Mouse (Mus musculus) bone marrow macrophage, adult 2 months (primary cell): ENCODE results near the gene Pdcd4. TPM values are rescaled to one million over a fixed set of nuclear protein-coding genes. Genes with fewer than 3 reads are reported as not detected.
A peak's percentile ranks its signal among the peaks of the same experiment; 100 is the strongest.
"Not testable (repeated sequence)": the region's sequence is repeated elsewhere in the genome, so short reads cannot be mapped to it uniquely, and the experiment has no call there.

ENCODE experiments used
- H3K27ac ChIP-seq: 2 replicates; pipeline ENCODE4 v1.5.1; 2012; ENCODE audit warnings: low read depth, low read length; ENCODE audit not compliant: insufficient read depth
- H3K4me1 ChIP-seq: 2 replicates; pipeline ENCODE4 v1.6.1; 2012; ENCODE audit warnings: low read length; ENCODE audit not compliant: control insufficient read depth, insufficient read depth
- H3K4me3 ChIP-seq: 2 replicates; pipeline ENCODE4 v1.5.1; 2012; ENCODE audit warnings: mild to moderate bottlenecking, low read length, moderate library complexity; ENCODE audit not compliant: insufficient read depth
- CTCF ChIP-seq: IDR thresholded peaks from 2 replicates; pipeline ENCODE4 v1.5.1; 2012; ENCODE audit warnings: low read depth, mild to moderate bottlenecking, low read length, moderate library complexity
- POLR2A ChIP-seq: IDR thresholded peaks from 2 replicates; pipeline ENCODE4 v1.6.1; 2012; ENCODE audit warnings: mild to moderate bottlenecking, low read depth, low read length, borderline replicate concordance
- polyA plus RNA-seq: library from polyadenylated mRNA; stranded (reverse); fragments of >200 nt; gene quantifications from 2 replicates; pipeline ENCODE4 v1.2.4, GENCODE M21; 2012; ENCODE audit not compliant: missing spikeins, insufficient read depth, insufficient read length

Pdcd4 gene
- polyA plus RNA-seq, 1 experiment = 41.5 TPM

- no peak overlapping the region for H3K27ac ChIP-seq
- no peak for TF ChIP-seq CTCF
- no peak for TF ChIP-seq POLR2A
- H3K4me3 ChIP-seq = no peak overlapping the region
- H3K4me1 ChIP-seq = no peaks in the 10 kb centered on the region
Measured at GRCm38 (mm10) chr19:53914950-53915349, 22.9 kb downstream of the Pdcd4 start.

- H3K4me3 ChIP-seq = no peak overlapping the region
- H3K27ac ChIP-seq = no peak overlapping the region
- TF ChIP-seq CTCF (no peak), POLR2A (no peak)
- no peaks in the 10 kb centered on the region for H3K4me1 ChIP-seq
Measured at GRCm38 (mm10) chr19:53919541-53919940, 27.5 kb downstream of the Pdcd4 start.

DNA sequence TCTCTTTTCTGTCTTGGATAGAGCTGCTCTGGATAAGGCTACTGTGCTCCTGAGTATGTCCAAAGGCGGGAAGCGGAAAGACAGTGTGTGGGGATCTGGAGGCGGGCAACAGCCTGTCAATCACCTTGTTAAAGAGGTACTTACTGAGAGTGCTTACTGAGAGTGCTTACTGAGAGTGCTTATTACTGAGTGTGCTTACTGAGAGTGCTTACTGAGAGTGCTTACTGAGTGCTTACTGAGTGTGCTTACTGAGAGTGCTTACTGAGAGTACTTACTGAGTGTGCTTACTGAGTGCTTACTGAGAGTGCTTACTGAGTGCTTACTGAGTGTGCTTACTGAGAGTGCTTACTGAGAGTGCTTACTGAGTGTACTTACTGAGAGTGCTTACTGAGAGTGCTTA lies 30.0 kb downstream of the Pdcd4 start:
- H3K27ac ChIP-seq, H3K4me1 ChIP-seq, H3K4me3 ChIP-seq: not testable (repeated sequence)

DNA sequence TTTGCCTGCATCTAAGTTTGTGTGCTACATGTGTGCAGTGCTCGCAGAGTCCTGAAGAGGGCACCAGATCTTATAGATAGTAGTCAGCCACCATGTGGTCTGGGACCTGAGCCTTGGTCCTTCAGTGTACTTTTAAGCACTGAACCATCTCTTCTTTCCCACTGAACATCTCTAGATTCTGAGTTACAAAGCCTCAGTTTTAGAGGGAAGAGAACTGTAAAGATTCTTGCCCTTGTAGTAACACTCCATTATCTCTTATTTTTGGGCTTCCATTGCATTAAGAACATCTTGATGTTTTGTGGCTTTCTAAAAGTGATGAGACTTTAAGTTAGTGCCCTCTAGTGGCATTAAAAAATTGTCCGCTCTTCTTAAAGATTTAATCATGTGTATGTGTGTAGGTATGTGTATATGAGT lies 33.3 kb downstream of the Pdcd4 start:
- Histone ChIP-seq H3K4me3 (no peak overlapping the region), H3K27ac (no peak overlapping the region), H3K4me1 (no peaks in the 10 kb centered on the region)
- TF ChIP-seq POLR2A (no peak), CTCF (no peak)

GRCm38 (mm10) chr19:53926705-53927104 lies 34.7 kb downstream of the Pdcd4 start:
- Histone ChIP-seq H3K27ac (no peak overlapping the region), H3K4me3 (no peak overlapping the region), H3K4me1 (no peaks in the 10 kb centered on the region)
- no peak for TF ChIP-seq POLR2A
- TF ChIP-seq CTCF = no peak

DNA sequence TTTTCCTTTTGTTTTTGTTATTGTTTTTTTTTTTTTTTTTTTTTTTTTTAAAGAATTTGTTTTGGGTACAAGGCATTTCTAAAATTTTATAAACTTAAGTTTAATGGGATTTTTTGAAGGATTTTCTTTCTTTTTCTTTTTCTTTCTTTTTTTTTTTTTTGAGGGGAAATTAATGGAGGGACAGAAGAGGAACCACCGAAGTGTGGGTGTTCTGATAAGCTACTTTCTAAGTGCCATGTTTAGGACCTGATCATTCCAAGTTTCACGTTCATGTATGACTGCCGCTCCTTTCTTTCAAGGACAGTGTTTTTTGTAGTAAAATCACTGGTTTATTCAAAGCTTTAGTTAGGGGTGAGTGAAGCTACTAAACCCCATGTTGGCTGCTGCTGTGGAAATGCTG lies 37.2 kb downstream of the Pdcd4 start:
- TF ChIP-seq CTCF (no peak), POLR2A (no peak)
- Histone ChIP-seq H3K4me1 (peaks cover 7% of the 10 kb centered on the region), H3K4me3 (no peak overlapping the region), H3K27ac (no peak overlapping the region)

DNA sequence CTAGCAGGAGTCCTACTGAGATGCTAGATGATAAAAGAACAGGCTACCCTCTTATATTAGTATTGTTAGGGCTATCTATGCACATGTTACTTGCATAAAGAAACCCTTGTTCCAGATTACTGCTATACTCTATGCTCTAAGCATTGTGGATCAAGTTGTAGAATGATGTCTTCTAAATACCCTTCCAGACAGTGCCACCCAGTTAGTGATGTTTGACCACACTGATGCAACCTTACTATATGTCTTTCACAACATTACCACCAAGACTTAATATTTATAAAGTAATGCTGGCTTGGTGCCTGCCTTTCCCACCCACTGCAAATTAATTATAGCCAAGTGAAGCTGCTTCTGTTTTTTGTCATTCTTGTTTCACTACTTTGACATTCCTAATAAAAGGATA lies 41.0 kb downstream of the Pdcd4 start:
- Histone ChIP-seq H3K4me1 (peaks cover 7% of the 10 kb centered on the region), H3K27ac (no peak overlapping the region), H3K4me3 (no peak overlapping the region)
- TF ChIP-seq CTCF (no peak), POLR2A (no peak)

- Histone ChIP-seq H3K27ac (no peak overlapping the region), H3K4me3 (no peak overlapping the region), H3K4me1 (peaks cover 7% of the 10 kb centered on the region)
- TF ChIP-seq CTCF (no peak), POLR2A (no peak)
Measured at GRCm38 (mm10) chr19:53934046-53934445, 42.0 kb downstream of the Pdcd4 start.

DNA sequence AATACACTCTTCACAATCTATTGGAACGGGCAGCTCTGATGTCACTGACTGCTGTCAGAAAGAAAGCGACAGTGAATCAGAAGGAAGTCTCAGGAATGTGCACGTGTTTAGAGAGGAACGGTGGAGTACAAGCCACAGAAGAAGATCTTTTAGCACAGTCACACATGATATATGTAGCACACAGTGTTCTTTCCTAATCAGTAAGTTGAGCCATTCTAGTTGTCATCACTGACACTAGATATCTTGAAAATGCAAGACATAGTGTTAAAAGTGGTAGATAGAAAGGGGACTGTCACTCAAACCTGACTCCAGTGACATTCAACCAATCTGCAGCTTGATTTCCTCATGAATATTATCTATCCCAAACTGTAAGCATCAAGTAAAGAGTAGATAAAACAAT lies 47.4 kb downstream of the Pdcd4 start:
- Histone ChIP-seq H3K27ac (no peak overlapping the region), H3K4me1 (peaks cover 9% of the 10 kb centered on the region), H3K4me3 (no peak overlapping the region)
- TF ChIP-seq POLR2A = no peak
- no peak for TF ChIP-seq CTCF

DNA sequence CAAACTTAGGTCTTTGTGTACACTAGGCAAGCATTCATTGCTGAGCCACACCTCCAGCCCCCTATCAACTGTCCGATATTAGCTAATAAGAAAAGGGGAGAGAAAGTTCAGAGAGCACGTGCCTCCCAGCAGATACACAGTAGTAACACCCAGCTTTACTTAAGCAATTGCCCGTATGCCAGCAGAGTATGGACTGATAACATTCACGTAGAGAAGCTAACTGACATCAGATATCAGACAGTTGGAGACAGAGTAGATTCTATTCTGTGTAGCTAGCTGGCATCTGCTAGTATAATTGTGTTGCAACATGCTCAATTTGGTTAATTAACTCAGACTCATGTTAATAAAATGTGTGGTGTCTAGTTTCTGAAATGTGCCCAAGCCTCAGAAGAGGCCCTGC lies 49.1 kb downstream of the Pdcd4 start:
- H3K27ac ChIP-seq = no peak overlapping the region
- peaks cover 9% of the 10 kb centered on the region for H3K4me1 ChIP-seq
- H3K4me3 ChIP-seq = no peak overlapping the region

DNA sequence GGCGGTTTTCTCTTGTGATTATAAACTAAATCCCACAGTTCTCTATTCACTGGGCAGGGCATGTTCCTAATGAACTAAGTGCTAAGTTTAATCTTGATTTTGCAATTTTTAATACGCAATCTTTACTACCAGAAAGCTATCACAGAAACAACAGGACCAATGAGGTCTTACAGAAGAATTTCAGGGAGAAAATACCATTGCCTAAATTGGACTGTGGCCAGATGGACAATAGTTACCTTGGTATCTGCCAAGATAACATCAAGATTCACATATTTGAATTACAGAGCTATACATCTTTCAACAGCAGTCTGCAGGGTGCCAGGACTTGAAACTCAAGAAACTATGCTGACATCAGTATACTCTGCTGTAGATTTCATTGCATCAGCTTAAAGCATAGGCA lies 50.3 kb downstream of the Pdcd4 start:
- TF ChIP-seq CTCF = no peak
- TF ChIP-seq POLR2A = no peak
- H3K4me1 ChIP-seq = peaks cover 11% of the 10 kb centered on the region
- H3K27ac ChIP-seq = peak overlapping the region; percentile 45
- peak overlapping the region; percentile 13; the same call in 1 of the 2 replicates for H3K4me3 ChIP-seq

More for the DNA sequence above, 49.1 kb downstream of the Pdcd4 start:
- TF ChIP-seq CTCF (no peak), POLR2A (no peak)
